Mouse (Mus musculus) testis, postnatal 10 days (tissue): ENCODE data around the gene Lman2l.

ENCODE experiments used
- DNase-seq: peaks from one replicate; pipeline ENCODE4 v3.0.0; 2021; ENCODE audit warnings: low spot score

Lman2l gene

GRCm38 (mm10) chr1:36444471-36445464 is at the start of gene Lman2l:
Lman2l (minus strand) TSS chr1:36445271.
- DNase-seq: peak; percentile 97

- no peak for DNase-seq
These were observed 48.2 kb upstream of the Lman2l start for GRCm38 (mm10) chr1:36493299-36493698.

GRCm38 (mm10) chr1:36492416-36493139 is 47.5 kb upstream of the Lman2l start:
- DNase-seq: peak; percentile 77

GRCm38 (mm10) chr1:36489661-36490060 is 44.6 kb upstream of the Lman2l start:
- DNase-seq: no peak

- no peak for DNase-seq
These were observed 42.0 kb upstream of the Lman2l start for GRCm38 (mm10) chr1:36487111-36487510.

- DNase-seq: no peak
These were observed 40.0 kb upstream of the Lman2l start for GRCm38 (mm10) chr1:36485080-36485479.

DNA sequence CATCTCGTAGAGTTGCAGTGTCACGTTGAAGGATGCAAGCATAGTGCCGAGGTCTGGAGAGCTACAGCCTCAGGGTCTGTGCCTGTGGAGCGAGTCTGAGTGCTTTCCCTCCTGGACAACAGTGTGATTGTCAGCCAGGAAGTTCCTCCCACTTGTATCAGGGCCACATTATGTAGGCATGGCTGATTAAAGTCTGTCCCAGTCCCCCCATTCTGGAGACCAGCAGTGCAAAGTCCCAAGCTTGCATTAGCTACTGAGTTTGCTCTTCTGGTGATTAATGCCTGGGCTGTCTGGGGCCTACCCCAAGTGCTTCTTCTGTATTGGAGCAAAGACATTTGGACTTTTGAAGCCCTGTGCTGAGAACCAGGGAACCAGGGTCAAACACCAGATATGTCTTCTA is 38.8 kb upstream of the Lman2l start:
- no peak for DNase-seq

GRCm38 (mm10) chr1:36479903-36480899 is 35.1 kb upstream of the Lman2l start:
- DNase-seq: no peak

DNA sequence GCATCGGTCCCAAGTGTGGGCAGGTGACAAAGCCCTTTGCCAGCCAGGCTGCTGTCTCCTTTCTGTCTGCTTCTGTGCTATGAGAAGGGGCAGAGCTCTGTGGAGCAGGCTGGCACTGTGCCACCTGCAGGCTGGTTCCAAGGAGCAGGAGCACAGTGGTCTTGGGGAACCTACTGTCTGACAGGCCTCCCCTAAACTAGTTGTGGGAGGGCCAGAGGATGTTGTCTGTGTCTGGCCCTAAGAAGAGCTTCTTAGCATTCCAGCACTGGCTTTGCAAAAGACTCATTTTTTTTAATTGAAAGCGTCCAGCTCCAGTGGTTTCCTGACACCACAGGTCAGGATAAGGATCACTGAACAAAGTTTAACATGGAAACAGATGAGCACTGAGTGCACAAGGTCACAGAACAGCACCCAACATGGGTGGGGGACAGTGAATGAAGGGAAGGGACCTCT is 33.3 kb upstream of the Lman2l start:
- no peak for DNase-seq

DNA sequence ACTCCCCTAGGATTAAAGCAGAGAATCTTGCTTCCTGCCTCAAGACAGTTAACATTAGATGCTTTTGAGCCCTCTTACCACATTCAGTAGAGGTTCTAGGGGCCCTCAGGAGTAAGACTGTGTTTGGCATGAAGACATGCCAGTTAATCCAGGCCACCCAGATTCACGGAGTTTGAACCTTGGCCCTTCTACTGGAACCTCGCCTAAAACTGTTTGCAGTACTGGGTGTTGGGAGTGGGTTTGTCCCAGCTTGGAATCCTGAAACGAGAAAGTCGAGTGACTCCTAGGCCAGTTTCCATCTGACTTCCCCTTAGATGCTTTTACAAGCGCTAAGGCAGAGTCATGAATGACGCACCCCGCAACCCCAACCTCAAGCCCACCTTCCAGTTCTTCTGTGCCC is 31.4 kb upstream of the Lman2l start:
- DNase-seq: no peak

GRCm38 (mm10) chr1:36475480-36476110 is 30.5 kb upstream of the Lman2l start:
- no peak for DNase-seq

DNA sequence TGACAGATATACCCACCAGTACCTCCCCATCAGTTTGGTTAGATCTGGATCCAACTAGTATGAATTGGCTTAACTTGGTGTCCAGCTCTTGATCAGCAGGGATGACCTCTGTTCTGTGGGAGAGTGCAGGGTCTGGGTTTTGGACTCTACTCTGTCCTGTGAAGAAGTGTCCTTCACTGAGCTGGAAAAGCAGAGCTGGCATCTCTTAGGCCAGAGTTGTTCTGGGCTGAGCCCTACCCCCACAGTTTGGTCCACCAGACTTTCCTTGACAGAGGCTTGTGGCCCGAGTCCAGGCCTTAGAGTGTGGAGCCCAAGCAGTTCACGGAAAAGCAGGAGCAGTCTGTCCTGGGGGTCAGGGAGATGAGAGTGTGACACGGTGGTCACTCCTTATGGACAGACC is 29.6 kb upstream of the Lman2l start:
- no peak for DNase-seq

DNA sequence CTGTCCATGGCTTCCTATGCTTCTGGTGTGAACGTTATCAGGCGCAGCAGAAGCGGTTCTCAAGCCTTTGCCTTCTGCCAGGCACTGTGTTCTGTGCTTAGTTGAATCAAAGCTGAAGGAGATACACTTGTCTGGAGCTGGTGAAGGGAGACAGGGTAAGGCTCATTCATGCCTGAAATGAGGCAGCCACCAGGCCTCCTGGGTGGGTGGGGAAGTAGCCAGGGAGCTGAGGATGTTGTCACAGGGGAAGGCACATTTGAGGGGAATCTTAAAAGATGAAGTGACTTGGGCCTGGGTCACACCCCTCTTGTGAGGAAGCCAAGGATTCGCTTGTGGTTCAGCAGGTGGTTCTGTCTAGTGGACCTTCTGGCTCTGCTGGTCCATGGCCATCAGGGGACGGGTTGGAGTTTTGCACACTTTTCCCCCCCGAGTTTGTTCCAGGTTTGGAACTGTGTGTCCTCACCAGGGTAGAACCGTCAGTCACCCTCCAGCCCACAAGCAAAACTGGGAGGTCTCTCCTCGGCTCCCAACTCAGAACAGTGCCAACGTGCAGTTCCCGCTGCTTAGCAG is 28.2 kb upstream of the Lman2l start:
- DNase-seq: no peak

DNA sequence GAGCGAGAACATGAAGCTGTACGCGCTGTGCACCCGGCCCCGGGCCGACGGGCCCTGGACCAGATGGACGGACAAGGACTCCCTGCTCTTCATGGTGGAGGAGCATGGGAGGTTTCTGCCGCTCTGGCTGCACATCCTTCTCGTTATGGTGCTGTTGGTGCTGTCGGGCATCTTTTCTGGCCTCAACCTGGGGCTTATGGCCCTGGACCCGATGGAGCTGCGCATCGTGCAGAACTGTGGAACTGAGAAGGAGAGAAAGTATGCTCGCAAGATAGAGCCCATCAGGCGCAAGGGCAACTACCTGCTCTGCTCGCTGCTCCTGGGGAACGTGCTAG is 27.0 kb upstream of the Lman2l start:
- DNase-seq: no peak

DNA sequence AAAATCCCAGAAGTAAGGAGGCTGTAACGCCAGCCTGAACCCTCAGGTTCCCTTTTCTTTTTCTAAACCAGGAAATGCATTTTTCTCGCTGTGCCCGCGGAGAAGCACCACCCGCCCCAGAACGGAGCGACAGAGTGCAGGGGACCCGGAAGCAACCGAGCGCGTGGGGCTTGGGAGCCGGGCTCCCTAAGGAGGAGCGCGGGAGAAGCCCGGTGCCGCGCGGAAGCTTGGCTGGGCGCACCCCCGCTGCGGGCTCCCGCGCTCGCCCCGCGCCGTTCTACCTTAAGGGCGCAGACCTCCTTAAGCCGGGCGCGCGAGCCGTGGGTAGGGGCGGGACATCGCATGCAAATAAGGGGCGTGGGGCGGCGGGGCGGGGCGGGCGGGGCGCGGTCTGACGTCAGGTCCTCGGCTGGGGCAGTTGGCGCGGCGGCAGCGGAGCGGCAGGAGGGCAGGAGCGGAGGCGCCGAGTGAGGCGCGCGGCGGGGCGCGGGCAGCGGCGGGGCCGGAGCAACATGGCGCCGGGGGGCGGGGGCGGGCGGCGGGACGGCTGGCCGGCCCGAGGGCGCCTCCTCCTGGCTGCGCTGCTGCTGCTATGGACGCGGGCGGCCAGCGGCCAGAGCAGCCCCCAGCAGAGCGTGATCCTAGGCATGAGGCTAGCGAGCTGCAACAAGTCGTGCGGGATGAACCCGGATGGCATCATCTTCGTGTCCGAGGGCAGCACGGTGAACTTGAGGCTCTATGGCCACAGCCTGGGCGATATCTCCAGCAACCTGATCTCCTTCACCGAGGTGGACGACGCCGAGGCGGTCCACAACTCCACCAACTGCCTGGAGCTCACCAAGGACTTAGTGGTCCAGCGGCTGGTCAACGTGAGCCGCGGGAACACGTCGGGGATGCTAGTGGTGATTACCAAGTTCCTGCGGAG is 26.4 kb upstream of the Lman2l start, which contains the start of gene Cnnm4:
TSS of gene Cnnm4 (plus strand) at position 440 of the 925 bp plus-strand sequence.
- peak; percentile 91 for DNase-seq

DNA sequence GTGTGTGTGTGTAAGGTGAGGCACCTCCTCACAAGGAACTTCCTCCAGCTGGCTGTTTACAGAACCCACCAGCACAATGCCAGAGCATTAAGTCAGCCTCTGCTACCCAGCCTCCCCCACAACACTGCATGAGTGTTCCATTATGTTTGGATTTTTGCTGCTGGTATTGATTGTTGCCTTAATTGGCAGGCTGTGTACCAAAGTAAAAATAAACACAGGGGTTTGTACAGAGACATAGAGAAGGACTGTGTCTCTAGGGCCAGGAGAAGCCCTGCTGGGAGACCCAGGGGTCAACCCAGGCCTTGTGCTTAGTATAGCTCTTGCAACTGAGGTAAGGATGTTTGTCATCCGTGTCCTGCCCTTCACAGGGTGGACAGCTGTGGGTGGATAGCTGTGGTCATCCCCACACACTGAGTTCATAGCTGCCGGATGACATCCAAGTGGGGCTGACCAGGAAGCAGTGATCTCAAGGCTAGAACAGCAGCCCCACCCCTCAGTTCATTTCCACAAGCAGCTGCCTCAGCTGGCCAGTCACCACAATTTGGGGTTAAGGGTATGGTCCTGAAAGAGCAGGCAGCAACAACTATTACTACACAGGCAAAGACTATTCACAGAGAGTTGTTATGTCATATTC is 24.9 kb upstream of the Lman2l start:
- DNase-seq: no peak

DNA sequence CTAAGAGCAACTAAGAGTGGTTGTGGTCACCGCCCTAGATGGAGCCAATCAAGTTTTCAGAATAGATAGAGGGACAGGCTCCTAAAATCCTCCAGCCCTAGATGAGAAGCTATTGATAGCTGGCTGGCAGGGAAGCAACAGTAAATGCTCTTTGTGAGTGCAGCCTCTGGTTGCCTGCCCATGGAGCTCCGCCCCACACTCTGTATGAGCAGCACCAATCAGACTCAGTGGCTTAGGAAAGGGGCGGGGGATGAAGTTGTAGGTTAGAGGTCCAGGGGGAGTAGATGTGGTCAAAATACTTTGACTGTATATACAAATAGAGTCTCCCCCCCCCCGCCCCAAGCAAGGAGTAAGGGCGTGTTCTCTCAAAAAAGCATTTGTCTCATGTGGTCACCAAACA is 22.4 kb upstream of the Lman2l start:
- DNase-seq: no peak

- no peak for DNase-seq
These were observed 20.6 kb upstream of the Lman2l start for GRCm38 (mm10) chr1:36465641-36466160.

DNA sequence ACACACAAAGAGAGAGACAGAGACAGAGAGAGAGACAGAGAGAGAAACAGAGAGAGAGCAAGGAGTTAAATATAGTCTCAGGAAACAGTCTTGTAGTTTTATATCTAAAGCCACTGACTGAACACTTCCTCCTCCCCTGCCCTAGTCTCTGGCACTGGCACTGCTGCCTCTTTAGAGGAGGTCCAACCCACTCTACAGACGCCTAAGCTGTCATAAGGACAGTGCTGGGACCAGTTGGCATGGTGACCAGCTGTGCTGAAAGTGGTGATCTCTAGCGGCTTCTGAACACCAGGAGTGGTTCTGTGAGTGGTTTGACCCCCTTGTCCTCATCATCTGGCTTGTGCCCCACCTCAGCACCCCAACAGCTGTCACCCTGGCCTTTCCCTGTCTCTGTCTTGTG is 16.8 kb upstream of the Lman2l start:
- DNase-seq: no peak
